Mouse (Mus musculus) liver, embryonic 12.5 days (tissue): ENCODE results near the gene Rcn2. TPM values are rescaled to one million over a fixed set of nuclear protein-coding genes. Genes with fewer than 3 reads are reported as not detected.
"Not testable (repeated sequence)": the region's sequence is repeated elsewhere in the genome, so short reads cannot be mapped to it uniquely, and the experiment has no call there.

Source experiments
- ATAC-seq: fragments of 200-750 bp; cut with Nextera tagmentation; 2 replicates; pipeline ENCODE4 v1.8.0; 2017; ENCODE audit warnings: moderate number of reproducible peaks, mild to moderate bottlenecking, moderate library complexity
- H3K27ac ChIP-seq: fragments of 300-500 bp; sonication (generic); 2 replicates; pipeline ENCODE4 v1.5.1; 2016; ENCODE audit warnings: mild to moderate bottlenecking
- H3K27me3 ChIP-seq: fragments of 300-500 bp; sonication (generic); replicated peaks from 2 replicates; pipeline ENCODE4 v1.6.1; 2016; ENCODE audit warnings: mild to moderate bottlenecking, moderate library complexity
- H3K36me3 ChIP-seq: fragments of 300-500 bp; sonication (generic); 2 replicates; pipeline ENCODE4 v1.6.1; 2016; ENCODE audit warnings: mild to moderate bottlenecking, moderate library complexity
- H3K4me1 ChIP-seq: fragments of 300-500 bp; sonication (generic); 2 replicates; pipeline ENCODE4 v1.6.1; 2016
- H3K4me2 ChIP-seq: fragments of 300-500 bp; sonication (generic); 2 replicates; pipeline ENCODE4 v1.6.1; 2016; ENCODE audit warnings: mild to moderate bottlenecking, moderate library complexity
- H3K4me3 ChIP-seq: fragments of 300-500 bp; sonication (generic); 2 replicates; pipeline ENCODE4 v1.5.1; 2016; ENCODE audit warnings: mild to moderate bottlenecking, moderate library complexity
- H3K9ac ChIP-seq: fragments of 300-500 bp; sonication (generic); 2 replicates; pipeline ENCODE4 v1.6.1; 2016; ENCODE audit warnings: mild to moderate bottlenecking, moderate library complexity
- H3K9me3 ChIP-seq: fragments of 300-500 bp; sonication (generic); replicated peaks from 2 replicates; pipeline ENCODE4 v1.6.1; 2016; ENCODE audit warnings: mild to moderate bottlenecking, moderate library complexity
- WGBS: fragments of 180-500 bp; shearing (Covaris S2); methylation state at CpG from one replicate; pipeline ENCODE4 v1.1.7; 2016; ENCODE audit not compliant: insufficient replicate concordance; 5-methylcytosine and 5-hydroxymethylcytosine counted together
- polyA plus RNA-seq: library from polyadenylated mRNA; unstranded; fragments of >200 nt; fragmentation: Nextera tagmentation; extraction: Ambion mirVana; gene quantifications from 2 replicates; pipeline ENCODE4 v1.2.1, GENCODE M21; 2016

Gene Rcn2
- 48.9 and 50.5 TPM in 2 replicates for polyA plus RNA-seq

DNA sequence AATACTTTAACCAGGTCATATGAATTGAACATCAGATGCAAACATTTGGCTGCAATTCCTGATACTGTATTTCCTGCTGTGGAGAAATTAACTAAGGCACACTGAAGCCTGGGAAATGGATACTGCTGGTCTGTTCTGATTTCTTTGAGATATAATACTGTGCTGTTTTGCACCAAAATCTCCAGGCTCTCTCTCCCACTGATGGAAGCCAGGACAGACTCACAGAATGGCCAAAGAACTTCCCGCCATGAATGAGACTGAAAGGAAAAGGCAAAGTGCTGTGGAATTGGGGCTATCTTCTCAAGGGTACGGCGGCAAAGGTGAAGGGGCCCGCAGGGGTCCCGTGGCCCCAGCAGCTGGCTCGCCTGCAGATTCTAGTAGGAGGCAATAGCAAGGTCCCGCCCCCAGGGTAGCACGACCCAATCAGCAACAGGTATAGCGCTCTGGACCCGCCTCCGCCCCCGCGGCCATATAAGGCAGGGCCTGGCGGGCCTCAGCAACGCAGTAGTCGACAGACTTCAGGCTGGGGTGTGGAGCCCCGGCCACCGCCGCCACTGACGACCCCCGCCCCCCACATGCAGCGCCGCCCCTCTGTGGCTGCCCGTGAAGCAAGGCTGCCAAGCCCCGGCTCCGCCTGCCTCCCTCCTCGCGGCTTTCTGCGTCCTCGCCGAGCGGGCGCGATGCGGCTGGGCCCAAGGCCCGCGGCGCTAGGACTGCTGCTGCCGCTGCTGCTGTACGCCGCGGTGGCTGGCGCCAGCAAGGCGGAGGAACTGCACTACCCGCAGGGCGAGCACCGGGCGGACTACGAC lies at the start of gene Rcn2:
TSS of gene Rcn2 (plus strand) at position 474 of the 809 bp plus-strand sequence.
- peak within 1 kb of the TSS; percentile 88 for H3K9ac ChIP-seq
- H3K4me3 ChIP-seq = peak within 1 kb of the TSS; percentile 77
- H3K27ac ChIP-seq = peak within 1 kb of the TSS; percentile 78
- no peaks in the 10 kb centered on the region for H3K9me3 ChIP-seq
- H3K36me3 ChIP-seq = peaks cover 13% of the 10 kb centered on the region; the same call in 1 of the 2 replicates
- WGBS = under 1% methylated on average over 49 of the region's 49 CpGs
- ATAC-seq = peak; percentile 100
- H3K27me3 ChIP-seq = no peaks in the 10 kb centered on the region
- H3K4me2 ChIP-seq = peak within 1 kb of the TSS; percentile 95
- H3K4me1 ChIP-seq = peaks cover 12% of the 10 kb centered on the region

DNA sequence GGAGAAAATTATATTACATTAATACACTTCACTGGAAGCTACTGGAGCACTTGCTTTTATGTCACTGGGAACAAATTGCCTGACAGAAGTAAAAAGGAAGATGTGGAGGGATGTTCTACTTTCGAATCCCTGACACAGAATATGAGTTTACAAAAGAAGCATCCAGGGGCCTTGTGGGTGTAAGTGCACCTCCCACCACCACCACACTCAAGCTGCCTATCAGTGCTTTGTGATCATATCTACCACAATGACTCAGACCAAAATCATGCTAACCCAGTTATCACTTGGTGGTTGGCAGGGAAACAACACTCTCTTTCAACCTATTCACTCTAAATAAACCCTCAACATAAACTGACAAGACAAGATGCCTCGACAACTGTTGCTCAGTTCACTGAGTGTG lies 37.0 kb upstream of the Rcn2 start:
- not testable (repeated sequence) for H3K27me3 ChIP-seq, H3K4me2 ChIP-seq

DNA sequence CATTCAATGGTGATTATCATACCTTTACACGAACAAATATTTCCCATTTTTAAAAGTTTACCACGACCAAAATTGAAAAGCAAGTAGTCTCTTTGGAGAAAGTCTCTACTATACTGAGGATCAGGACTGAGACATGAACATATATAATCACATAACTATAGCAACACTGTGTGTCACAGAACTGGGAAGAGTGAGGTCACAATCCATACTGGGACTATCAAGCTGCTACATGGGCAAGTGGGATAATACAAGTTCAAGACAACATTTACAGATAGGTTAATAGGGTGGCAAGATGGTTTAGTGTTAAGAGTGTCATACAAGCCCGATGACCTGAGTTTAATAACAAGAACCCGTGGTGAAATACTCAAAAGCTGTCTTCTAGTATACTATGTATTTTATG lies 31.2 kb upstream of the Rcn2 start, which contains the start of gene 4930563M21Rik:
TSS of gene 4930563M21Rik (minus strand) at position 101 of the 400 bp plus-strand sequence.
- H3K36me3 ChIP-seq = no peaks in the 10 kb centered on the region
- no peak within 1 kb of the TSS for H3K4me3 ChIP-seq
- no peak within 1 kb of the TSS for H3K4me2 ChIP-seq
- no peaks in the 10 kb centered on the region for H3K27me3 ChIP-seq
- ATAC-seq = no peak
- WGBS = 53% methylated on average over 4 of the region's 4 CpGs
- H3K4me1 ChIP-seq = no peaks in the 10 kb centered on the region
- H3K9me3 ChIP-seq = no peaks in the 10 kb centered on the region
- no peak within 1 kb of the TSS for H3K27ac ChIP-seq
- no peak within 1 kb of the TSS for H3K9ac ChIP-seq

More for the DNA sequence above, 37.0 kb upstream of the Rcn2 start:
- H3K36me3 ChIP-seq, H3K27ac ChIP-seq, H3K4me1 ChIP-seq, H3K9ac ChIP-seq, H3K4me3 ChIP-seq, H3K9me3 ChIP-seq, ATAC-seq: not testable (repeated sequence)
- 27% methylated on average over 1 of the region's 2 CpGs for WGBS

DNA sequence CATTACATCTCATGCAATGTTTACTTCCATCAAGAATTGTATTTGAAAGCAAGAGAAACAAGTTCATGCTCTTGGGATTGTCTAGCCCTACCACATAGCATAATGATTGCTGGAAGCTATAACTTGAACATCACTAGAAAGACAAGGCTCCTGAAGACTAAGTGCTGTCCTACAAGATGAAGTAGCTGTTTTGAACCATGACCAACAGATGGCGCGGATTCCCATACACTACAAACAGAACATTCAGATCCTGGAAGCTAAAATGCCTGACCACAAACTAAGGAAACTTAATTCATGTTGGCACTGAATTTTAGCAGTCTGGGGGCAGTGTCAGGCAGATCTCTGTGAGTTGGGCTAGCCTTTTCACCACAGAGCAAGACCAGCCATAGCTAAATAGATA lies 16.9 kb upstream of the Rcn2 start:
- no peak overlapping the region for H3K4me2 ChIP-seq
- no peaks in the 10 kb centered on the region for H3K36me3 ChIP-seq
- H3K4me1 ChIP-seq = no peaks in the 10 kb centered on the region
- ATAC-seq = no peak
- no peaks in the 10 kb centered on the region for H3K27me3 ChIP-seq
- no peak overlapping the region for H3K9ac ChIP-seq
- 32% methylated on average over 2 of the region's 2 CpGs for WGBS
- no peaks in the 10 kb centered on the region for H3K9me3 ChIP-seq
- no peak overlapping the region for H3K27ac ChIP-seq
- no peak overlapping the region for H3K4me3 ChIP-seq

DNA sequence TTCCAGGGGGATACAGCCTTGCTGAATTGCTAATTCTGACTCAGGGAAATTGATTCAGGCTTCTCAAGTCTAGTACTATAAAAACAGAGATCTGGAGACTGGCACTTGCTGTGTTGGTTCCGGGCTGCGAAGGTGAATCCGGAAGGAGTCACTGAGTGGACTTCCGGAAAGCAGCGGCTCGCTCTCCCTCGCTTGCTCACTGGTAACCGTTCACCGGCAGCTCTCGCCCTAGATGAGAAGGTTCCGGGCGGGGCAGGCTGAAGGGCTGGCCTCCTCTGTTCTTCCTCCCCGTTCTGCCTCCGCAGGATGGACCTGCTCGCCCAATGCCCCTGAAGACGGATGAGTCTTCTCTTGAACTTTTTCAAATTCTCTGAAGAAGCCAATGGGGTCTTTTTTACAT lies 14.4 kb upstream of the Rcn2 start:
- H3K27me3 ChIP-seq = no peaks in the 10 kb centered on the region
- no peak for ATAC-seq
- H3K4me3 ChIP-seq = no peak overlapping the region
- 70% methylated on average over 16 of the region's 16 CpGs for WGBS
- H3K9me3 ChIP-seq = no peaks in the 10 kb centered on the region
- no peaks in the 10 kb centered on the region for H3K36me3 ChIP-seq
- H3K27ac ChIP-seq = no peak overlapping the region
- no peak overlapping the region for H3K4me2 ChIP-seq
- H3K9ac ChIP-seq = no peak overlapping the region
- no peaks in the 10 kb centered on the region for H3K4me1 ChIP-seq

DNA sequence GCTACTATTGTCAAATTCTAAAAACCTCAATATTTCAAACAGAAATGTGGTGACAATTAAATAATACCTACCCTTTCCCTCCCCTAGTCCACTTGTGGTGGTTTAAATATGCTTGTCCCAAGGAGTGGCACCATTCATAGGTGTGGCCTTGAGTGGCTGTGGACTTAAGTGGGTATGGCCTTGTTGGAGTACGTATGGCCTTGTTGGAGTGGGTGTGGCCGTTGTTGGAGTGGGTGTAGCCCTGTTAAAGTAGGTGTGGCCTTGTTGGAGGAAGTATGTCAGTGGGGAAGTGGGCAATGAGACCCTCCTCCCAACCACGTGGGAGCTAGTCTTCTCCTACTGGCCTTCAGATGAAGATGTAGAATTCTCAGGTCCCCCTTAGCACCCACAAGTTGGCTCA lies 9.4 kb upstream of the Rcn2 start:
- Histone ChIP-seq H3K9me3 (no peaks in the 10 kb centered on the region), H3K9ac (no peak overlapping the region), H3K4me2 (no peak overlapping the region), H3K27ac (no peak overlapping the region), H3K36me3 (no peaks in the 10 kb centered on the region), H3K4me1 (no peaks in the 10 kb centered on the region), H3K27me3 (no peaks in the 10 kb centered on the region), H3K4me3 (no peak overlapping the region)
- 54% methylated on average over 3 of the region's 3 CpGs for WGBS
- no peak for ATAC-seq

DNA sequence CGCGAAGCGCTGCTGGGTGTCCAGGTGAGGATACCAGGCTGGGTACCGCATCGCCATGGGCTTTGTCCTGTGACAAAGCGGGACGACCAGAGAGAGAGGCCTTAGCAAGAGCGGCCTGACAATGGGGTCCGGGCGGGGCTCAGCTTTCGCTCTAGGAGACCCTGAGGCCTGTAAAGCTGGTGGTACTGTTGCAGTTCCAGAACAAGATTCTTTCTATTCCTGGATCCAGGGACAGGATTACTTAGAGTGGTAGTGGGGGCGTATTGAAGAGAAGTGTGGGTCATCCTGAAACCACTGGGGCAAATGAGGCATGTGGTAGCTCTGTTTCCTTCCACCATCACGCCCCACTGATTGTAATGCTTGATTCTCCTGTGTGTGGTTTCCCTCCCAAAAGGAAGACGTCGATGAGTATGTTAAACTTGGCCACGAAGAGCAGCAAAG lies 556 bp downstream of the Rcn2 start:
- Histone ChIP-seq H3K4me2 (peak overlapping the region; percentile 95), H3K4me1 (peaks cover 12% of the 10 kb centered on the region), H3K4me3 (peak overlapping the region; percentile 77), H3K27ac (peak overlapping the region; percentile 78), H3K36me3 (peaks cover 13% of the 10 kb centered on the region; the same call in 1 of the 2 replicates), H3K27me3 (no peaks in the 10 kb centered on the region), H3K9me3 (no peaks in the 10 kb centered on the region), H3K9ac (peak overlapping the region; percentile 88)
- no peak for ATAC-seq
- 1% methylated on average over 16 of the region's 16 CpGs for WGBS

DNA sequence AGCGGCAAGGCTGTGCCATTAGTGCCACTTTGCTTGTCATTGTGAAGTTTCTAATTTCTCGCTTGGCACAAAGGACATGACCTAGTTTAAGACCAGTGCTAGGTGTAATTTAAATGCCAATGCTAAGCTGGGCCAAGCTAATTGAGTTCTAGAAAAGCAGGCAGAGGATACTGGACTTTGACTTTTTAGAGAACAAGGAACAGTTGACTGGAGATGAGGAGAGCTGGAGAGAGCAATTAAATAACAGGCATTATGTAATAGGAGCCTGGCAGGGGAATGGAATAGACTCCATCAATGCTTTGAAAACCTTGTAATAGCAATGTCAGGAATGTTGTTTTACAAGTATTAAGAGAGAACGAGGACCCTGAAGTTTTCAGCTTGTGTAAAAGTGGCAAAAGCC lies 12.2 kb downstream of the Rcn2 start:
- Histone ChIP-seq H3K27me3 (no peaks in the 10 kb centered on the region), H3K27ac (no peak overlapping the region), H3K4me2 (no peak overlapping the region), H3K4me1 (no peaks in the 10 kb centered on the region), H3K36me3 (peaks cover 42% of the 10 kb centered on the region), H3K9ac (no peak overlapping the region), H3K9me3 (no peaks in the 10 kb centered on the region), H3K4me3 (no peak overlapping the region)
- 76% methylated on average over 3 of the region's 3 CpGs for WGBS
- ATAC-seq = no peak

DNA sequence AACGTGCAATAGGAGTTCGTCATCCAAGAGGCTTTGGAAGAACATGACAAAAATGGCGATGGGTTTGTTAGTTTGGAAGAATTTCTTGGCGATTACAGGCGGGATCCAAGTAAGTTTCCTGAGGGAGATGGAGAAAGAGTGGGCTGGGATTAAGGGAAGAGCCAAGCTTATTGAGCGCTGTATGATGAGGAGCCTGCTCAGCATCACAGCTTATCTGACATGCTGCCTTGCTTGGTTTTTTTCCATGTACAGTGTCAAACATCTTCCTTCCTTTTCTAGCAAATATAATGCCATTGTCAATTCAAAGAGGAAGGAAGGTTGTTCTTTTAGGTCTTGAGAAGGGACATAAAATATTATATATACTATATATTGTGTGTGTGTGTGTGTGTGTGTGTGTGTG lies 14.5 kb downstream of the Rcn2 start:
- 87% methylated on average over 6 of the region's 6 CpGs for WGBS
- no peak overlapping the region for H3K4me3 ChIP-seq
- no peaks in the 10 kb centered on the region for H3K27me3 ChIP-seq
- no peak overlapping the region for H3K27ac ChIP-seq
- H3K9me3 ChIP-seq = no peaks in the 10 kb centered on the region
- no peaks in the 10 kb centered on the region for H3K4me1 ChIP-seq
- H3K4me2 ChIP-seq = no peak overlapping the region
- peaks cover 60% of the 10 kb centered on the region for H3K36me3 ChIP-seq
- no peak for ATAC-seq
- no peak overlapping the region for H3K9ac ChIP-seq

DNA sequence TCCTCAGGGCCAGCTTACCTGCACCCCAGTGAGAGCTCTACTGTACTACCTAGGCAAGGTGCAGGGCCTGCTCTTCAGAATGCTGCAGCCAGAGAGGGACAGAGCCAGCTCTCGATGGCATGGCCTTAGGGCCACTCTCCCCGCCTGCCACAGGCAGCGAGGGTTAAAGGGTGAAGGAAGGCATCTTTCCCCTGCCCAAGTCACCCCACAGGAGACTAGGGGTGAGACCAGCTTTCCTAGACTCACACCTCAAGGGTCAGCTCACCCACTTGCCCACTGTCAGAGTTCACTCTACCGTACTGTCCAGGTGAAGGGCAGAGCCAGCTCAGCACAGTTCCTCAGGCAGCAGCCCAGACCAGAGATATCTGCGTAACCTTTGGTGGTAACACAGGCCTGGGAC lies 20.7 kb downstream of the Rcn2 start:
- Histone ChIP-seq H3K36me3 (peaks cover 49% of the 10 kb centered on the region), H3K9ac (no peak overlapping the region), H3K4me1 (no peaks in the 10 kb centered on the region), H3K9me3 (no peaks in the 10 kb centered on the region), H3K4me3 (no peak overlapping the region), H3K4me2 (no peak overlapping the region), H3K27me3 (no peaks in the 10 kb centered on the region), H3K27ac (no peak overlapping the region)
- 80% methylated on average over 5 of the region's 5 CpGs for WGBS
- ATAC-seq = no peak

DNA sequence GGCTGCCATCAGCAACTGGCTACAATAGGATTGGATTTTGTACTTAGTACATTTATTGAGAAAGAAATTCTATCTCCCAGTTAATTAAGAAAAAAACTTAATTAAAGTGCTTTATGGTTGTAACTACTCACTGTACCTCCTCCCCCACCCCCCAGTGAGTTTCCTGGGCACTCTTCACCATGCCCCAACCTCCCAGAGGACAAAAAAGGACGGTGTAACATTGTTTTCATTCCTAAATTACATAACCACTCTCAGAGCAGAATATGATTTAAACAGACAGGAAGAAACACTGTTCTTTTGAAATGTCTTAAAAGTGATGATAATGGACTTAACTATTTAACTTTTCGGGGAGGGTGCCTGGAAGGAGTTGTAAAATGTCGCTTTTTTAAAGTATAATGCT lies 23.4 kb downstream of the Rcn2 start:
- Histone ChIP-seq H3K27me3 (no peaks in the 10 kb centered on the region), H3K27ac (no peak overlapping the region), H3K4me3 (no peak overlapping the region), H3K4me2 (no peak overlapping the region), H3K36me3 (peaks cover 30% of the 10 kb centered on the region), H3K9me3 (no peaks in the 10 kb centered on the region), H3K4me1 (no peaks in the 10 kb centered on the region), H3K9ac (no peak overlapping the region)
- 54% methylated on average over 3 of the region's 3 CpGs for WGBS
- ATAC-seq = no peak

DNA sequence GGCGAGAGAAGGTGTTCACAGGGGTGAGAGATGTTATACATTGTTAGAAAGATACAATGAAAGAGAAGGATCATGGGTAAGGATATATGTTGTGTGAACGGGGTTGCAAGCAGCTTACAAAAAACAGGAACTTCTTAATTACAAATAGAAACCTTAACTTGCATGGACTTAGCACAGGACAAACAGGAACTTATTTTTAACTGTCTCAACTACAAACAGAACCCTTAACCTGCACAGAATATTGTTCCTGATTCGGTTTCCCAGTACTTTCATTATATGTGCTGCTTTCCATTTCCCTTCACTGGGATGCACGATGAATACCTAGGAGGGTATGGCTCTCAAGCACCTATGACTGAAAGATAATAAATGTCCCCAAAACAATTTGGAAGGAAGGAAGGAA lies 26.3 kb downstream of the Rcn2 start:
- no peak for ATAC-seq
- no peaks in the 10 kb centered on the region for H3K9me3 ChIP-seq
- no peaks in the 10 kb centered on the region for H3K27me3 ChIP-seq
- 0 out of 2 replicates have a peak, but pooled peaks cover 2% of the 10 kb centered on the region for H3K36me3 ChIP-seq
- 56% methylated on average over 4 of the region's 4 CpGs for WGBS
- no peak overlapping the region for H3K4me2 ChIP-seq
- H3K4me1 ChIP-seq = 0 out of 2 replicates have a peak, but pooled peaks cover under 1% of the 10 kb centered on the region
- no peak overlapping the region for H3K4me3 ChIP-seq
- no peak overlapping the region for H3K27ac ChIP-seq
- H3K9ac ChIP-seq = no peak overlapping the region
